25 mouse cellular contexts compared by ENCODE assay signal in genomic region chr11:111820356-111820755, GRCm38 (mm10).
A peak's percentile ranks its signal among the peaks of the same experiment; 100 is the strongest.
DNase-seq lines count a peak whose midpoint lies in the region; ATAC-seq and TF ChIP-seq lines count a peak whose summit lies in the region.
"Had no signal": no experiment of that assay in that cellular context is flagged by ENCODE, and none has a peak within 500 bp of the region (broad histone marks: within the 10 kb centered on the region; RNA-seq: fewer than 3 reads in every experiment).

No protein-coding gene starts in this region.

- 0 out of 2 replicates have a peak, but pooled peaks cover 8% of the 10 kb centered on the region for H3K27me3 ChIP-seq in forebrain, embryonic 10.5 days (ENCODE audit: poor library complexity, severe bottlenecking)
- no peaks in the 10 kb centered on the region for H3K27me3 ChIP-seq in forebrain, embryonic 12.5 days
- no peaks in the 10 kb centered on the region for H3K27me3 ChIP-seq in kidney, postnatal 0 days (ENCODE audit: insufficient read depth, low read length)
- H3K27me3 ChIP-seq: embryonic facial prominence, embryonic 12.5 days; embryonic facial prominence, embryonic 15.5 days; forebrain, embryonic 13.5 days; hindbrain, embryonic 12.5 days had no signal

- no peak for TF ChIP-seq CTCF in kidney, postnatal 0 days (IDR thresholded peaks at IDR 0.05; ENCODE audit: low read depth)
- TF ChIP-seq CTCF in brain, embryonic 14.5 days (IDR thresholded peaks at IDR 0.05; ENCODE audit: borderline replicate concordance, extremely low read depth, insufficient read depth, insufficient read length): no peak

- H3K36me3 ChIP-seq in forebrain, embryonic 10.5 days (replicated peaks): no peaks in the 10 kb centered on the region
- no peaks in the 10 kb centered on the region for H3K36me3 ChIP-seq in forebrain, embryonic 12.5 days (replicated peaks)
- no peaks in the 10 kb centered on the region for H3K36me3 ChIP-seq in kidney, postnatal 0 days (ENCODE audit: insufficient read depth, low read length)
- H3K36me3 ChIP-seq: embryonic facial prominence, embryonic 12.5 days; embryonic facial prominence, embryonic 15.5 days; hindbrain, embryonic 12.5 days had no signal

- H3K27ac ChIP-seq in forebrain, embryonic 10.5 days: peak overlapping the region; percentile 35; the same call in 1 of the 2 replicates
- no peak overlapping the region for H3K27ac ChIP-seq in forebrain, embryonic 12.5 days
- no peak overlapping the region for H3K27ac ChIP-seq in kidney, postnatal 0 days
- H3K27ac ChIP-seq: embryonic facial prominence, embryonic 12.5 days; embryonic facial prominence, embryonic 15.5 days; forebrain, embryonic 13.5 days; hindbrain, embryonic 12.5 days; hindbrain, postnatal 0 days had no signal

- no peak for ATAC-seq in forebrain, embryonic 12.5 days (ENCODE audit: low FRiP score)
- ATAC-seq in kidney, postnatal 0 days (replicated peaks; ENCODE audit: low FRiP score, low read depth): no peak
- ATAC-seq: CD4-positive, CD25-positive, alpha-beta regulatory T cell, adult 4 months; forebrain, embryonic 13.5 days; hindbrain, postnatal 0 days; inflammation-experienced regulatory T-cells, adult 6 months; intestine, embryonic 16.5 days had no signal

- H3K9me3 ChIP-seq in forebrain, embryonic 10.5 days: no peaks in the 10 kb centered on the region
- no peaks in the 10 kb centered on the region for H3K9me3 ChIP-seq in forebrain, embryonic 12.5 days
- H3K9me3 ChIP-seq in kidney, postnatal 0 days (replicated peaks; ENCODE audit: low read length): no peaks in the 10 kb centered on the region
- H3K9me3 ChIP-seq: embryonic facial prominence, embryonic 12.5 days; embryonic facial prominence, embryonic 15.5 days; forebrain, embryonic 13.5 days; hindbrain, embryonic 12.5 days had no signal

- no peak overlapping the region for H3K4me2 ChIP-seq in forebrain, embryonic 12.5 days
- no peak overlapping the region for H3K4me2 ChIP-seq in kidney, postnatal 0 days (ENCODE audit: low read length)
- H3K4me2 ChIP-seq: embryonic facial prominence, embryonic 12.5 days; embryonic facial prominence, embryonic 15.5 days; forebrain, embryonic 13.5 days; heart, embryonic 11.5 days; hindbrain, embryonic 12.5 days had no signal

- no peak for TF ChIP-seq POLR2A in brain, embryonic 14.5 days (IDR thresholded peaks at IDR 0.05; ENCODE audit: borderline replicate concordance, extremely low read depth, insufficient read depth, insufficient read length, poor library complexity, severe bottlenecking)

- WGBS in forebrain, embryonic 10.5 days: 30% methylated on average over 7 of the region's 7 CpGs
- 10% methylated on average over 7 of the region's 7 CpGs for WGBS in forebrain, embryonic 12.5 days
- WGBS in kidney, postnatal 0 days: 18% methylated on average over 7 of the region's 7 CpGs

- no peak overlapping the region for H3K4me3 ChIP-seq in forebrain, embryonic 10.5 days
- no peak overlapping the region for H3K4me3 ChIP-seq in forebrain, embryonic 12.5 days (replicated peaks)
- H3K4me3 ChIP-seq in kidney, postnatal 0 days (replicated peaks; ENCODE audit: low read depth, low read length): no peak overlapping the region
- H3K4me3 ChIP-seq: embryonic facial prominence, embryonic 12.5 days; embryonic facial prominence, embryonic 15.5 days; forebrain, embryonic 13.5 days; hindbrain, embryonic 12.5 days had no signal

- no peak for DNase-seq in forebrain, embryonic 10.5 days (ENCODE audit: extremely low spot score, low spot score)
- peak; percentile 79 for DNase-seq in kidney, postnatal 0 days (ENCODE audit: low spot score)
- no peak for DNase-seq in kidney, adult 9 months
- peak; percentile 1 for DNase-seq in brain, adult 2 months (ENCODE audit: low read depth, low spot score)
- peak; percentile 75 for DNase-seq in brain, embryonic 14.5 days (ENCODE audit: low read depth)
- no peak for DNase-seq in adrenal gland, postnatal 36 days
- no peak for DNase-seq in cerebellum, adult 9-10 months
- DNase-seq: adrenal gland, adult 2 months; adrenal gland, postnatal 14 days; cerebellum, adult 11-12 months; cerebellum, adult 8-10 months; cerebellum, postnatal 14 days; gastrocnemius, postnatal 14 days; heart, adult 11 months; kidney, adult 2 months had no signal

- H3K4me1 ChIP-seq in forebrain, embryonic 10.5 days: peaks cover 45% of the 10 kb centered on the region
- H3K4me1 ChIP-seq in forebrain, embryonic 12.5 days: peaks cover 34% of the 10 kb centered on the region
- no peaks in the 10 kb centered on the region; the same call in 1 of the 2 replicates for H3K4me1 ChIP-seq in kidney, postnatal 0 days (replicated peaks; ENCODE audit: insufficient read depth, low read length)

- no peak overlapping the region for H3K9ac ChIP-seq in forebrain, embryonic 12.5 days
- no peak overlapping the region for H3K9ac ChIP-seq in kidney, postnatal 0 days (ENCODE audit: low read depth, low read length)
- H3K9ac ChIP-seq: embryonic facial prominence, embryonic 12.5 days; embryonic facial prominence, embryonic 15.5 days; forebrain, embryonic 13.5 days; hindbrain, embryonic 12.5 days had no signal

Comparison
In these comparisons a context has a peak if more than half of its experiments do, and no peak if none do; other contexts are left out.
1. DNase-seq: peak in kidney, postnatal 0 days (single experiment), brain, adult 2 months (single experiment) and brain, embryonic 14.5 days (single experiment); none in forebrain, embryonic 10.5 days (single experiment), kidney, adult 9 months (single experiment), adrenal gland, postnatal 36 days (0 of 2) and cerebellum, adult 9-10 months (single experiment).